Mouse (Mus musculus) thymus, adult 2 months (tissue): ENCODE measurements around the gene Abcc3.

Experiments used
- CTCF ChIP-seq: fragments of 200-500 bp; IDR thresholded peaks from 2 replicates; pipeline ENCODE4 v1.5.1; 2012; ENCODE audit warnings: mild to moderate bottlenecking, control low read depth, low read length, moderate library complexity, borderline replicate concordance; ENCODE audit not compliant: control insufficient read depth, poor library complexity, insufficient read depth; ENCODE audit errors: extremely low read depth
- POLR2A ChIP-seq: fragments of 200-500 bp; IDR thresholded peaks from 2 replicates; pipeline ENCODE4 v1.6.1; 2012; ENCODE audit warnings: mild to moderate bottlenecking, low read length, control low read depth, moderate library complexity; ENCODE audit not compliant: control insufficient read depth, poor library complexity, insufficient read depth; ENCODE audit errors: extremely low read depth

DNA sequence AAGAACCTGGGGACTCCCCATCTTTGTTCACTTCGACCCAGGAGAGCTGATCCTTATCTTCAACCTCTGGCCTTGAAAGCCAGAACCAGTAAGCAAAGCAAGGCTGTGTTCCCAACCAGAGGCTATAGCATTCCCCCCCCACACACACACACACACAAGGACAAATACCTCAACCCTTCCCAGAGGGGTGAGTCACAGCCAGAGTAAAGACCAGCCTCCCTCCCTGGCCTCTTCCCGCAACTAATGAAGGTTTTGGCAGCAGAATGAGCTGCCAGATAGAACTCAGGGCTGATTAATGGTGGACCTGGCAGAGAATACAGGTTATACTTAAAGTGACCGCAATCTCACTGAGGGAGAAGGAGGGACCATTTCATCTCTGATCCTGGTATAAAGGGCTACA lies 46.2 kb downstream of the Abcc3 start:
- TF ChIP-seq CTCF (no peak), POLR2A (no peak)
